Mouse (Mus musculus) kidney, adult 9 months (tissue): ENCODE results near the gene Gm13290.
"Not testable (repeated sequence)": the region's sequence is repeated elsewhere in the genome, so short reads cannot be mapped to it uniquely, and the experiment has no call there.

Source experiments
- DNase-seq: peaks from one replicate; pipeline ENCODE4 v3.0.0; 2022

The Gm13290 gene

DNA sequence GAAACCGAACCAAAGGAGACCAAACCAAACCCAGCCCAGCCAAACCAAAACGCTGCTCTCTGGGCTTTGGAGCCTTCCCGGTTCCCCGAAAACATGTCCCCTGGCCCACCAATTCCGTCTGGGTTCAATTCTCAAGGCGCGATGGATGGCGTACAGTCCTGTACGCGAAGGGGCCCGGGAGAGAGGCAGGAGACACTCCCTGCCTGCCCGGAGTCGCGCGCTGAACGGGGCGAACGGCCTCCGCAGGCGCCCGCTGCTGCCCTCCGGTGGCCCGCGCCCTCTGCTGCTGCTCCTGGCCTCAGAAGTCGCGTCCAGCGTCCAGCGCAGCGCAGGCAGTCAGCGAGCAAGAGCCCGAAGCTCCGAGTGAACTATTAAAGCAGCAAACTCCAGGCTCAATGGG, at the start of gene Gm13290:
Gene Gm13290 (plus strand): TSS at position 301 of the 400 bp plus-strand sequence.
- DNase-seq, result not testable (repeated sequence)

DNA sequence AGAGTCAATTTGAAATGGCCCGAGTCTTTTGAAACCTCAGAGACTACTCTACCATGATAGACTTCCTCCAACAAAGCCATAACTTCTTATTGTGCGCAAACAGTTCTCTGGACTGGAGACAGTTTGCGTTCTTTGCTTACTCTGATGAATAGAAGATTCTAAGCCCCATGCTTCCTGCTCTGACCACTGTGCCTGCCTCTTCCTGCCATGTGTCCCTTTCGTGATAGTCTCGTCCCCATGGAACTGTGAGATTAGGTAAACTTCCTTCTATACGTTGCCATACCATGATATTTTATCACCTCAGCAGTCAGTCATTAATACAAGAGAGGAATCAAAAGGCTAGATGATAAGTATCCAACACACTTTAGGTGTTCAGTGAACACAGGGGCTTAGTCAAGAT, 46.9 kb upstream of the Gm13290 start:
- no peak for DNase-seq

- peak; percentile 62 for DNase-seq
Observed at GRCm38 (mm10) chr4:88727324-88727723, 46.3 kb upstream of the Gm13290 start.

- DNase-seq, result peak; percentile 78
Observed at GRCm38 (mm10) chr4:88738480-88738879, 35.2 kb upstream of the Gm13290 start.

DNA sequence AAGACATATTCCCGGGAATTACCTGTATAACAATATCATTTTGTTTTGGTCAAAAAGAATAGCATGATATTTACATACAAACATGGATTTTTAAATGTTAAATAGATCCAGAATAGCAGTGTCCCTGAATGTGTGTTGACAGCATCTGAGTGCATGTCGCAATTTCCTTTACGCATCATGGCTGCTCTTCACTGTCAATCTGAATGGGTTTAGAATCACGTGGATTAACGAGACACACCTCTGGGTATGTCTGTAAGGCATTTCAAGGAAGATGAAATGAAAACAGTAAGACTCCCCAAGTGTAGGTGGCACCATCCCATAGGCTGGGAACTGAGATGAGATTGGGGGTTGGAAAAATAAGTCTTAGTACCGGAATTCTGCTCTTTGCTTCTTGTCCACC, 34.6 kb upstream of the Gm13290 start:
- no peak for DNase-seq

- DNase-seq, result no peak
Observed at GRCm38 (mm10) chr4:88741426-88741825, 32.2 kb upstream of the Gm13290 start.

DNA sequence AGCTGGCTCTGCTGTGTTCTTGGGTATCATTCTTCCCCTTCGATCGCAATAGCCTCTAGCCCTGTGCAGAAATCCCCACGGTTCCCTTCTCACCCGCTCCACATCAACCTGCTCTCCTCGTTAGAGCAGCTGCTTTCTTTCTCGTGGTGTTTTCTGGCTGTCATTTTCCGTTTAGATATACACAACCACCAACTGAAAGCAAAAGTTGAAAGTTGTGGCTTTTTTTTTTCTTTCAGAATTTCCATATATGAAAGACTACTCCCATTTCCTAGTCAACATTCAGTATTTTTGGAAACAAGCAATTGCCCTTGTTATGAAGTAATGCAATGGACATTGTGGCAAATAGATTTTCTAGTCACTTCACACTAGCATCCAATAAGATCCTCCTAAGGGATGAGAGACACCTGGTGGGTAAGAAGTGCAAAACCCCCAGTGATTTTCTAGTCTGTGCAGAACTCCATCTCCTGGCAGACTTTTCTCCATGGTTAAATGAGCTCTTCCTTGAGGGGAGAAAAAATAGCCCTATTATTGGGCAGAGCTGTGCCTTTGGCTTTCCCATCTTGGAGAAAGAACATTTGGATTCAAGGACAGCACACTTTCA, 30.8 kb upstream of the Gm13290 start:
- DNase-seq, result no peak

- no peak for DNase-seq
Observed at GRCm38 (mm10) chr4:88744207-88744606, 29.4 kb upstream of the Gm13290 start.

GRCm38 (mm10) chr4:88749926-88750325, 23.7 kb upstream of the Gm13290 start:
- no peak for DNase-seq

GRCm38 (mm10) chr4:88754818-88755340, 18.8 kb upstream of the Gm13290 start, which contains the start of gene Gm13271:
Gene Gm13271 (plus strand): TSS chr4:88754868.
- peak; percentile 73 for DNase-seq

DNA sequence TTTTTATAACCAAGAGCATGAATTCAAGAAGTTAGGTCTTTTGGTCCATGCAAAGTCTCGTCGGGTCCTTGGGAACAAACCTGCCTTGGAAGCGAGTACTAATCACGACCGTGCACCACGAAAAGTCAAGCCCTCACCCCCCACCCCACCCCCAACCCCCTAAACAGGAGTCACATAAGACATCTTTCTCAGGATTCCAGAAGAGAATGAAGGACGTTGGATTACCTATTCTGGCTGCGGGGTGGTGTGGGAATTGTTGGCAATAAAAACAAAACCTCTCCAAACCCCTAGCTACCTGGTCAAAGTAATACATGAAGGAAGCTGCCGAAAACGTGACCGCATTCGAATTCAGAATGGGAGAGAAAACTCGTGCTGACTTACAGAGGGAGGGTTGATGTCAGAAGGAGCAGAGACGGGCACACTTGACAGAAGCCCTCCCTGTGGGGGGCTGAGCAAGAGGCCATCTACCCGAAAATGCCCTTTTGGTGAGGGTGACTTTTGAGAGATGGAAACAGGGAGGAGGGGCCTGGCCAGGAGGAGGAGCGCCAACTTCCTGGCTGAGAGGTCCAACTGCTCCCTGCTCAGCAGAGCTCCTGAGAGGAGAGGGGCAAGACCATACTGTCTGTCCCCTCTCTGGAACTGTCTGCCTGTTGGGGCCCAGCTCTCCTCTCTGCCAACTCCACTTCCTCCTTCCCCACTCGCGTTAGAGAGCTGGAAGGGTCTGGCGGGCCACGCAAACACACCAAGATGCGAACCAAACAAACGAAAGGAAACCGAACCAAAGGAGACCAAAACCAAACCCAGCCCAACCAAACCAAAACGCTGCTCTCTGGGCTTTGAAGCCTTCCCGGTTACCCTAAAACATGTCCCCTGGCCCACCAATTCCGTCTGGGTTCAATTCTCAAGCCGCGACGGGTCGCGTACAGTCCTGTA, 16.8 kb upstream of the Gm13290 start:
- peak; percentile 18 for DNase-seq

GRCm38 (mm10) chr4:88757628-88758031, 16.0 kb upstream of the Gm13290 start:
- peak; percentile 95 for DNase-seq

DNA sequence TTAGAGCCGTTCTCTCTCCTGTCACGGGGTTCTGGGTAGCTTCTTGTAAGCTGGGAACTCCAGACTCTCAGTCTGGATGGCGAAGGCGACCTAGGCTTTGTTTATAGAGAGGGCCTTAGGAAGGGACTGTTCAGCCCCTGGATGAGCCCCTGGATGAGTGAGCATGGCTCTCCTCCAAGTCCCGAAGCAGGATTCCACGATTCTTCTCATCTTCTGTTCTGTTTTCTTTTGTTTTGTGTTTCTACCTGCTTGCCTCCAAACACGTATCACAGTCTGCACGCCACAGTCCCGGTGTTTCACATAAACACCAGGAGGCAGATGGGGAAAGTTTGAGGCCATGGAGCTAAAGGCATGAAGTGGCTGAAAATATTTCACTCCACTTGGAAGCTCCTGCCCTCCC, 14.9 kb upstream of the Gm13290 start:
- peak; percentile 30 for DNase-seq

- peak; percentile 51 for DNase-seq
Observed at GRCm38 (mm10) chr4:88759610-88760268, 13.9 kb upstream of the Gm13290 start, which contains the start of gene Gm13283. Gene Gm13283 (plus strand): TSS chr4:88760119.

- peak; percentile 89 for DNase-seq
Observed at GRCm38 (mm10) chr4:88760431-88760830, 13.2 kb upstream of the Gm13290 start.

- peak; percentile 65 for DNase-seq
Observed at GRCm38 (mm10) chr4:88761776-88762175, 11.9 kb upstream of the Gm13290 start.

GRCm38 (mm10) chr4:88762341-88762740, 11.3 kb upstream of the Gm13290 start:
- DNase-seq, result not testable (repeated sequence)

DNA sequence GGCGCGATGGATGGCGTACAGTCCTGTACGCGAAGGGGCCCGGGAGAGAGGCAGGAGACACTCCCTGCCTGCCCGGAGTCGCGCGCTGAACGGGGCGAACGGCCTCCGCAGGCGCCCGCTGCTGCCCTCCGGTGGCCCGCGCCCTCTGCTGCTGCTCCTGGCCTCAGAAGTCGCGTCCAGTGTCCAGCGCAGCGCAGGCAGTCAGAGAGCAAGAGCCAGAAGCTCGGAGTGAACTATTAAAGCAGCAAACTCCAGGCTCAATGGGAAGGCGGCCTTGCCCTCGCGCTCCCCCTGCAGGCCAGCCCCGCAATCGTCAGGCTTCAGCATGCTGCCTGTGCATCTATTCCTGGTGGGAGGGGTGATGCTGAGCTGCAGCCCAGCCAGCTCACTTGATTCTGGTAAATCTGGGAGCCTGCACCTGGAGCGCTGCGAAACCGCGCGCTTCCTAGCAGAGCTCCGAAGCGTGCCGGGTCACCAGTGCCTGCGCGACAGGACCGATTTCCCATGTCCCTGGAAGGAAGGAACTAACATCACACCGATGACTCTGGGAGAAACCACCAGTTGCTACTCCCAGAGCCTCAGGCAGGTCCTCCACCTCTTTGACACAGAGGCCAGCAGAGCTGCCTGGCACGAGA, 10.1 kb upstream of the Gm13290 start:
- DNase-seq, result peak; percentile 80

GRCm38 (mm10) chr4:88776622-88777021, 3.0 kb downstream of the Gm13290 start, which contains the start of gene Gm13289:
Gene Gm13289 (plus strand): TSS chr4:88776922.
- not testable (repeated sequence) for DNase-seq

- DNase-seq, result not testable (repeated sequence)
Observed at GRCm38 (mm10) chr4:88779550-88779949, 5.9 kb downstream of the Gm13290 start, which contains the start of gene Gm13272. Gene Gm13272 (plus strand): TSS chr4:88779850.

DNA sequence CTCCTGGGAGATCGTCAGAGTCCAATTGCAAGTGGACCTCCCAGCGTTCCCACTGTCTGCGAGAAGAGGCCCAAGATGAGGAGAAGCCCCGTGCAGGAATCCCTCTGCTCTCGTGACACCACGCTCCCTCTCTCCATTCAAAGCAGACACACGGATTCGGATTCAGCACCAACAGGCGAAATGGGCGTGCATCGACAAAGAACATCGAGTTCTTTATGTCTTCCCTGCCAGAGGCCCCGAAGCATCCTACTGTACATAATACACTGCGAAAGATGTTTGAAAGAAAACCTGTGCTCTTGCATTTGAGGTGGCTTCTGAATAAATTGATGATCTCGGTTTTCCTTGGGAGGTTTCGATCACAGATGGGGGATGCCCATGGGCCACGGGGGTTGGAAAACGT, 6.7 kb downstream of the Gm13290 start:
- not testable (repeated sequence) for DNase-seq

DNA sequence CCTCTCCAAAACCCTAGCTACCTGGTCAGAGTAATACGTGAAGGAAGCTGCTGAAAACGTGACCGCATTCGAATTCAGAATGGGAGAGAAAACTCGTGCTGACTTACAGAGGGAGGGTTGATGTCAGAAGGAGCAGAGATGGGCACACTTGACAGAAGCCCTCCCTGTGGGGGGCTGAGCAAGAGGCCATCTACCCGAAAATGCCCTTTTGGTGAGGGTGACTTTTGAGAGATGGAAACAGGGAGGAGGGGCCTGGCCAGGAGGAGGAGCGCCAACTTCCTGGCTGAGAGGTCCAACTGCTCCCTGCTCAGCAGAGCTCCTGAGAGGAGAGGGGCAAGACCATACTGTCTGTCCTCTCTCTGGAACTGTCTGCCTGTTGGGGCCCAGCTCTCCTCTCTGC, 8.2 kb downstream of the Gm13290 start, which contains the start of gene Ifnz:
Gene Ifnz (plus strand): TSS at position 301 of the 400 bp plus-strand sequence.
- DNase-seq, result not testable (repeated sequence)
